Mouse (Mus musculus): ENCODE results near the gene Gm3629.
"Not testable (repeated sequence)": the region's sequence is repeated elsewhere in the genome, so short reads cannot be mapped to it uniquely, and the experiment has no call there.

The Gm3629 gene

GRCm38 (mm10) chr14:6590513-6590912, at the start of gene Gm3629:
Gm3629 (minus strand) TSS chr14:6590613.
- in situ Hi-C loops (cut with MboI, MseI): not testable (repeated sequence)

- in situ Hi-C loops (cut with MboI, MseI): loop anchor here (25.0 kb wide), 1 partner anchor 690 kb away; the partner anchor contains the start of gene Gm3739
Observed at GRCm38 (mm10) chr14:6622318-6622717, 31.9 kb upstream of the Gm3629 start, which contains the start of gene Gm3460. Gm3460 (minus strand) TSS chr14:6622418.

- in situ Hi-C loops (cut with MboI, MseI): loop anchor here (5.0 to 25.0 kb wide), 2 partner anchors 706 to 1604 kb away; partner anchors contain the start of gene Gm3739
Observed at GRCm38 (mm10) chr14:6606436-6606835, 16.0 kb upstream of the Gm3629 start.

- in situ Hi-C loops (cut with MboI, MseI): loop anchor here (5.0 to 25.0 kb wide), 2 partner anchors 707 to 1603 kb away; partner anchors contain the start of gene Gm3739
Observed at GRCm38 (mm10) chr14:6605004-6605403, 14.6 kb upstream of the Gm3629 start.

- in situ Hi-C loops (cut with MboI, MseI): loop anchor here (25.0 kb wide), 1 partner anchor 708 kb away; the partner anchor contains the start of gene Gm3739
Observed at GRCm38 (mm10) chr14:6604551-6604950, 14.1 kb upstream of the Gm3629 start.

GRCm38 (mm10) chr14:6537190-6537589, 53.2 kb downstream of the Gm3629 start, which contains the start of gene Gm8356:
Gm8356 (minus strand) TSS chr14:6537290.
- in situ Hi-C loops (cut with MboI, MseI): not testable (repeated sequence)
